ENCODE assay signal across 8 mouse cellular contexts in genomic region chr17:25115664-25116432, GRCm38 (mm10). TPM values are rescaled to one million over a fixed set of nuclear protein-coding genes. Genes with fewer than 3 reads are reported as not detected.
A peak's percentile ranks its signal among the peaks of the same experiment; 100 is the strongest.
DNase-seq lines count a peak whose midpoint lies in the region; ATAC-seq and TF ChIP-seq lines count a peak whose summit lies in the region.

TSS of gene Telo2 (minus strand) at chr17:25115967.

- peak within 1 kb of the TSS; percentile 20 for H3ac ChIP-seq in myocyte (ENCODE audit: control insufficient read depth, insufficient read length)

- peak; percentile 94 for DNase-seq in B cell, adult 2 months
- peak; percentile 96 for DNase-seq in brain, adult 2 months (ENCODE audit: low read depth, low spot score)
- DNase-seq in liver, adult 2 months (ENCODE audit: extremely low read depth, low read depth, low spot score): peak; percentile 79
- DNase-seq in splenic B cell, adult 2 months (ENCODE audit: low read depth, low spot score): peak; percentile 94

- WGBS in heart, embryonic 11.5 days (ENCODE audit: insufficient replicate concordance): 4% methylated on average over 40 of the region's 40 CpGs
- 6% methylated on average over 40 of the region's 40 CpGs for WGBS in kidney, embryonic 16.5 days
- 5% methylated on average over 40 of the region's 40 CpGs for WGBS in liver, adult 2 months

- TF ChIP-seq CTCF in liver, adult 2 months (IDR thresholded peaks at IDR 0.05; ENCODE audit: low read depth, low read length): no peak

- no peaks in the 10 kb centered on the region for H3K36me3 ChIP-seq in heart, embryonic 11.5 days (ENCODE audit: control insufficient read depth, insufficient read depth, low read length)
- H3K36me3 ChIP-seq in kidney, embryonic 16.5 days (ENCODE audit: insufficient read depth, low read length): 0 out of 2 replicates have a peak, but pooled peaks cover 14% of the 10 kb centered on the region
- no peaks in the 10 kb centered on the region for H3K36me3 ChIP-seq in liver, adult 2 months (ENCODE audit: control insufficient read depth, insufficient read depth, low read length)
- H3K36me3 ChIP-seq in myocyte (ENCODE audit: control insufficient read depth, insufficient read depth): no peaks in the 10 kb centered on the region
- H3K36me3 ChIP-seq in splenic B cell, adult 2 months (ENCODE audit: control insufficient read depth, insufficient read depth, low read length, poor library complexity, severe bottlenecking): no peaks in the 10 kb centered on the region; the same call in 1 of the 2 replicates

- peaks cover 8% of the 10 kb centered on the region; the same call in 1 of the 2 replicates for H3K4me1 ChIP-seq in heart, embryonic 11.5 days (ENCODE audit: control insufficient read depth, insufficient read depth, low read length)
- peaks cover 19% of the 10 kb centered on the region for H3K4me1 ChIP-seq in kidney, embryonic 16.5 days (ENCODE audit: insufficient read depth, low read length)
- H3K4me1 ChIP-seq in liver, adult 2 months (ENCODE audit: control insufficient read depth, insufficient read depth, low read length): peaks cover 9% of the 10 kb centered on the region

- no peaks in the 10 kb centered on the region for H3K9me3 ChIP-seq in heart, embryonic 11.5 days (replicated peaks; ENCODE audit: control insufficient read depth, low read length)
- H3K9me3 ChIP-seq in kidney, embryonic 16.5 days (ENCODE audit: low read length): no peaks in the 10 kb centered on the region

- no peaks in the 10 kb centered on the region for H3K79me2 ChIP-seq in liver, adult 2 months (ENCODE audit: control insufficient read depth, insufficient read depth, low read length)
- peaks cover 7% of the 10 kb centered on the region for H3K79me2 ChIP-seq in myocyte (ENCODE audit: control insufficient read depth, insufficient read depth)

- H3K4me3 ChIP-seq in heart, embryonic 11.5 days (ENCODE audit: low read depth, low read length): peak within 1 kb of the TSS; percentile 48
- peak within 1 kb of the TSS; percentile 62 for H3K4me3 ChIP-seq in kidney, embryonic 16.5 days (ENCODE audit: low read length)
- H3K4me3 ChIP-seq in liver, adult 2 months (ENCODE audit: insufficient read depth, low read depth, low read length): peak within 1 kb of the TSS; percentile 58
- H3K4me3 ChIP-seq in myocyte: peak within 1 kb of the TSS; percentile 61

- H3K9ac ChIP-seq in heart, embryonic 11.5 days (ENCODE audit: low read depth, low read length): peak within 1 kb of the TSS; percentile 86
- H3K9ac ChIP-seq in kidney, embryonic 16.5 days (replicated peaks; ENCODE audit: low read length): peak within 1 kb of the TSS; percentile 74
- H3K9ac ChIP-seq in liver, adult 2 months (ENCODE audit: low read depth, low read length): peak within 1 kb of the TSS; percentile 61

- TF ChIP-seq POLR2A in liver, adult 2 months (IDR thresholded peaks at IDR 0.05; ENCODE audit: extremely low read depth, insufficient read depth, low read length): 0 out of 2 replicates have a peak, but pooled peaks have one; percentile 17
- peak; percentile 82 for TF ChIP-seq POLR2A in myocyte (IDR thresholded peaks at IDR 0.05; ENCODE audit: insufficient read length, low read depth)

- no peaks in the 10 kb centered on the region for H3K27me3 ChIP-seq in heart, embryonic 11.5 days (ENCODE audit: control insufficient read depth, insufficient read depth, low read length)
- no peaks in the 10 kb centered on the region for H3K27me3 ChIP-seq in kidney, embryonic 16.5 days (ENCODE audit: insufficient read depth, low read length)
- no peaks in the 10 kb centered on the region for H3K27me3 ChIP-seq in liver, adult 2 months (ENCODE audit: control insufficient read depth, insufficient read depth, low read length)
- peaks cover 4% of the 10 kb centered on the region for H3K27me3 ChIP-seq in myocyte (ENCODE audit: control insufficient read depth, insufficient read depth, insufficient read length)
- no peaks in the 10 kb centered on the region for H3K27me3 ChIP-seq in splenic B cell, adult 2 months (ENCODE audit: control insufficient read depth, insufficient read depth, low read length, poor library complexity, severe bottlenecking)

- ATAC-seq in erythroblast, adult 5-6 weeks (replicated peaks; ENCODE audit: low FRiP score, poor library complexity, severe bottlenecking): peak; percentile 94
- ATAC-seq in heart, embryonic 11.5 days (replicated peaks; ENCODE audit: insufficient number of reproducible peaks, low FRiP score, low TSS enrichment): peak; percentile 86
- peak; percentile 96 for ATAC-seq in kidney, embryonic 16.5 days (ENCODE audit: low FRiP score, low TSS enrichment)

- H3K27ac ChIP-seq in heart, embryonic 11.5 days (ENCODE audit: low read depth, low read length): peak within 1 kb of the TSS; percentile 95
- peak within 1 kb of the TSS; percentile 90 for H3K27ac ChIP-seq in kidney, embryonic 16.5 days (ENCODE audit: low read length)
- peak within 1 kb of the TSS; percentile 50 for H3K27ac ChIP-seq in liver, adult 2 months (replicated peaks; ENCODE audit: insufficient read depth, low read depth, low read length)

- H3K4me2 ChIP-seq in heart, embryonic 11.5 days: peak within 1 kb of the TSS; percentile 81
- peak within 1 kb of the TSS; percentile 82 for H3K4me2 ChIP-seq in kidney, embryonic 16.5 days (replicated peaks; ENCODE audit: low read depth, low read length)
- peak within 1 kb of the TSS; percentile 98 for H3K4me2 ChIP-seq in myocyte (ENCODE audit: low read depth)

TF ChIP-seq in myocyte, 11 proteins besides CTCF, POLR2A, EP300 and RAD21:
- TF ChIP-seq MAX (IDR thresholded peaks at IDR 0.05; ENCODE audit: low read depth) (peak; percentile 88), E2F4 (IDR thresholded peaks at IDR 0.05; ENCODE audit: insufficient read depth) (no peak), POLR2AphosphoS2 (IDR thresholded peaks at IDR 0.05; ENCODE audit: insufficient read length, low read depth) (peak; percentile 12), MYOG (IDR thresholded peaks at IDR 0.05; ENCODE audit: control insufficient read depth in 1 of 3, insufficient read depth in 1 of 3, insufficient read length in 2 of 3, low read depth in 2 of 3) (peak; percentile 2 to 64 (median 63)), USF1 (IDR thresholded peaks at IDR 0.05; ENCODE audit: low read depth) (peak; percentile 58), TCF12 (IDR thresholded peaks at IDR 0.05; ENCODE audit: insufficient read depth, poor library complexity, severe bottlenecking) (no peak), SRF (IDR thresholded peaks at IDR 0.05; ENCODE audit: control insufficient read depth, insufficient read length, low read depth) (no peak), REST (IDR thresholded peaks at IDR 0.05; ENCODE audit: insufficient read depth, insufficient read length) (no peak), MYOD1 (IDR thresholded peaks at IDR 0.05; ENCODE audit: control insufficient read depth in 1 of 3, insufficient read length in 2 of 3, low read depth in 2 of 3) (peak in 2 of 3 experiments; percentile 47 to 60), TCF3 (IDR thresholded peaks at IDR 0.05; ENCODE audit: insufficient read length, low read depth) (no peak), CEBPB (IDR thresholded peaks at IDR 0.05; ENCODE audit: insufficient read depth, poor library complexity, severe bottlenecking) (no peak)

RNA-seq across cellular contexts. Expression of gene Telo2, which starts in this region (rescaled TPM):
- 3.5 and 5.9 TPM in 2 replicates for total RNA-seq in erythroblast, adult 5-6 weeks (2015; ENCODE audit: low replicate concordance)
- 6.3 and 11.6 TPM in 2 replicates for total RNA-seq in erythroblast, adult 5-6 weeks (2017; ENCODE audit: low replicate concordance)
- 22.1 and 25.4 TPM in 2 replicates for polyA plus RNA-seq in heart, embryonic 11.5 days (2014; fragmentation: Nextera tagmentation; extraction: Ambion mirVana)
- polyA plus RNA-seq in kidney, embryonic 16.5 days (2015; fragmentation: Nextera tagmentation; extraction: Ambion mirVana): 49.5 and 53.4 TPM in 2 replicates
- 3.2 and 5.4 TPM in 2 replicates for total RNA-seq in liver, adult 2 months (2014; rRNA removed)
- polyA plus RNA-seq in liver, adult 2 months (2012; rRNA removed): 5.7 and 7.3 TPM in 2 replicates
- 14.4 TPM for polyA plus RNA-seq in myocyte (2012; fragmentation: generic; extraction: Trizol)

Comparison
In these comparisons a context has a peak if more than half of its experiments do, and no peak if none do; other contexts are left out.
1. Peak in every context shown above with its lines: DNase-seq, ATAC-seq, H3K4me3 ChIP-seq and H3K27ac ChIP-seq.